In genomic region chr10:8833816-8834464, GRCm38 (mm10) we compare ENCODE assay signal across 9 mouse cellular contexts. TPM values are rescaled to one million over a fixed set of nuclear protein-coding genes. Genes with fewer than 3 reads are reported as not detected.
DNase-seq lines count a peak whose midpoint lies in the region; ATAC-seq and TF ChIP-seq lines count a peak whose summit lies in the region.
"Had no signal": no experiment of that assay in that cellular context is flagged by ENCODE, and none has a peak within 500 bp of the region (broad histone marks: within the 10 kb centered on the region; RNA-seq: fewer than 3 reads in every experiment).

No protein-coding gene starts in this region.

- no peak overlapping the region for H3K9ac ChIP-seq in heart, adult 2 months (ENCODE audit: low read depth, low read length)
- no peak overlapping the region for H3K9ac ChIP-seq in heart, embryonic 11.5 days (ENCODE audit: low read depth, low read length)
- H3K9ac ChIP-seq: neural tube, embryonic 12.5 days had no signal

- no peak overlapping the region for H3K27ac ChIP-seq in heart, adult 2 months
- no peak overlapping the region for H3K27ac ChIP-seq in heart, embryonic 11.5 days (ENCODE audit: low read depth, low read length)
- H3K27ac ChIP-seq in small intestine, adult 2 months (ENCODE audit: insufficient read depth, low read depth, low read length): no peak overlapping the region
- no peak overlapping the region for H3K27ac ChIP-seq in midbrain, embryonic 10.5 days (replicated peaks)
- H3K27ac ChIP-seq: neural tube, embryonic 12.5 days had no signal

- ATAC-seq in heart, embryonic 11.5 days (replicated peaks; ENCODE audit: insufficient number of reproducible peaks, low FRiP score, low TSS enrichment): no peak

- no peak overlapping the region for H3K4me3 ChIP-seq in heart, adult 2 months
- H3K4me3 ChIP-seq in heart, embryonic 11.5 days (ENCODE audit: low read depth, low read length): no peak overlapping the region
- no peak overlapping the region for H3K4me3 ChIP-seq in small intestine, adult 2 months (ENCODE audit: low read depth, low read length)
- H3K4me3 ChIP-seq in midbrain, embryonic 10.5 days: no peak overlapping the region
- H3K4me3 ChIP-seq: neural tube, embryonic 12.5 days had no signal

- peaks cover 14% of the 10 kb centered on the region for H3K4me1 ChIP-seq in heart, adult 2 months (ENCODE audit: control insufficient read depth, insufficient read depth, low read length)
- 0 out of 2 replicates have a peak, but pooled peaks cover 5% of the 10 kb centered on the region for H3K4me1 ChIP-seq in heart, embryonic 11.5 days (ENCODE audit: control insufficient read depth, insufficient read depth, low read length)
- peaks cover 1% of the 10 kb centered on the region; the same call in 1 of the 2 replicates for H3K4me1 ChIP-seq in small intestine, adult 2 months (ENCODE audit: control insufficient read depth, insufficient read depth, insufficient read length, low read length)
- no peaks in the 10 kb centered on the region for H3K4me1 ChIP-seq in midbrain, embryonic 10.5 days
- H3K4me1 ChIP-seq: neural tube, embryonic 12.5 days had no signal

- 85% methylated on average over 17 of the region's 17 CpGs for WGBS in heart, adult 2 months
- 84% methylated on average over 17 of the region's 17 CpGs for WGBS in heart, embryonic 11.5 days (ENCODE audit: insufficient replicate concordance)
- 89% methylated on average over 17 of the region's 17 CpGs for WGBS in small intestine, adult 2 months
- WGBS in midbrain, embryonic 10.5 days: 92% methylated on average over 17 of the region's 17 CpGs

- peak in 1 of 2 experiments; percentile 32 for DNase-seq in heart, adult 2 months
- DNase-seq in spleen, postnatal 36 days (ENCODE audit: low spot score in 2 of 2): peak; percentile 5 to 22
- DNase-seq in spleen, adult 12 weeks (ENCODE audit: low spot score): no peak
- DNase-seq in kidney, postnatal 10 days: peak; percentile 51
- no peak for DNase-seq in midbrain, embryonic 10.5 days (ENCODE audit: low spot score)
- DNase-seq in urinary bladder, postnatal 4 days (ENCODE audit: low spot score in 2 of 2): no peak

- H3K9me3 ChIP-seq in heart, embryonic 11.5 days (replicated peaks; ENCODE audit: control insufficient read depth, low read length): no peaks in the 10 kb centered on the region
- no peaks in the 10 kb centered on the region for H3K9me3 ChIP-seq in midbrain, embryonic 10.5 days (replicated peaks)
- H3K9me3 ChIP-seq: neural tube, embryonic 12.5 days had no signal

- H3K27me3 ChIP-seq in heart, adult 2 months (ENCODE audit: control insufficient read depth, insufficient read depth, low read length): no peaks in the 10 kb centered on the region
- H3K27me3 ChIP-seq in heart, embryonic 11.5 days (ENCODE audit: control insufficient read depth, insufficient read depth, low read length): no peaks in the 10 kb centered on the region
- H3K27me3 ChIP-seq in small intestine, adult 2 months (ENCODE audit: control insufficient read depth, insufficient read depth, low read length): no peaks in the 10 kb centered on the region
- H3K27me3 ChIP-seq in midbrain, embryonic 10.5 days (ENCODE audit: low read depth, poor library complexity, severe bottlenecking): no peaks in the 10 kb centered on the region
- H3K27me3 ChIP-seq: neural tube, embryonic 12.5 days had no signal

- TF ChIP-seq POLR2A in heart, adult 2 months (IDR thresholded peaks at IDR 0.05; ENCODE audit: insufficient read depth, low read depth, low read length): no peak
- no peak for TF ChIP-seq POLR2A in small intestine, adult 2 months (IDR thresholded peaks at IDR 0.05; ENCODE audit: low read depth, low read length)

- no peak for TF ChIP-seq EP300 in heart, adult 2 months (IDR thresholded peaks at IDR 0.05; ENCODE audit: insufficient read depth, low read depth, low read length)

- H3K79me2 ChIP-seq in heart, adult 2 months (replicated peaks; ENCODE audit: control insufficient read depth, insufficient read depth, low read length): peaks cover 4% of the 10 kb centered on the region; the same call in 1 of the 2 replicates

- no peaks in the 10 kb centered on the region; the same call in 1 of the 2 replicates for H3K36me3 ChIP-seq in heart, adult 2 months (ENCODE audit: control insufficient read depth, insufficient read depth, low read length)
- no peaks in the 10 kb centered on the region for H3K36me3 ChIP-seq in heart, embryonic 11.5 days (ENCODE audit: control insufficient read depth, insufficient read depth, low read length)
- no peaks in the 10 kb centered on the region for H3K36me3 ChIP-seq in small intestine, adult 2 months (ENCODE audit: control insufficient read depth, insufficient read depth, low read length)
- H3K36me3 ChIP-seq in midbrain, embryonic 10.5 days: no peaks in the 10 kb centered on the region
- H3K36me3 ChIP-seq: neural tube, embryonic 12.5 days had no signal

- intact Hi-C loops in heart, adult 2 months (cut with DNase I): loop anchor here (5.0 to 10.0 kb wide), 2 partner anchors 42 to 51 kb away; partner anchors contain the start of gene Sash1

- H3K4me2 ChIP-seq in heart, embryonic 11.5 days: no peak overlapping the region
- H3K4me2 ChIP-seq: neural tube, embryonic 12.5 days had no signal

- TF ChIP-seq CTCF in heart, adult 2 months (IDR thresholded peaks at IDR 0.05): peak; percentile 73
- peak; percentile 33; the same call in 1 of the 2 replicates for TF ChIP-seq CTCF in small intestine, adult 2 months (IDR thresholded peaks at IDR 0.05; ENCODE audit: extremely low read depth, insufficient read length, insufficient replicate concordance, low read depth, low read length)

RNA-seq across cellular contexts. Expression of gene Sash1, which starts 51.9 kb away (rescaled TPM):
- total RNA-seq in heart, adult 2 months (2021): 10 to 100 TPM; 22.1 to 32.8 TPM
- 10.0 and 15.9 TPM in 2 replicates for polyA plus RNA-seq in heart, adult 2 months (2012; rRNA removed)
- polyA plus RNA-seq in heart, embryonic 11.5 days (2014; fragmentation: Nextera tagmentation; extraction: Ambion mirVana): 2.2 and 3.6 TPM in 2 replicates
- polyA plus RNA-seq in small intestine, adult 2 months (2012; rRNA removed): 10.2 and 19.9 TPM in 2 replicates
- polyA plus RNA-seq in midbrain, embryonic 10.5 days (2016; fragmentation: Nextera tagmentation; extraction: Ambion mirVana): 3.1 and 3.3 TPM in 2 replicates

Comparison
In these comparisons a context has a peak if more than half of its experiments do, and no peak if none do; other contexts are left out.
1. DNase-seq: peak in spleen, postnatal 36 days (2 of 2) and kidney, postnatal 10 days (single experiment); none in spleen, adult 12 weeks (single experiment), midbrain, embryonic 10.5 days (single experiment) and urinary bladder, postnatal 4 days (0 of 2).